In the genomic region with DNA sequence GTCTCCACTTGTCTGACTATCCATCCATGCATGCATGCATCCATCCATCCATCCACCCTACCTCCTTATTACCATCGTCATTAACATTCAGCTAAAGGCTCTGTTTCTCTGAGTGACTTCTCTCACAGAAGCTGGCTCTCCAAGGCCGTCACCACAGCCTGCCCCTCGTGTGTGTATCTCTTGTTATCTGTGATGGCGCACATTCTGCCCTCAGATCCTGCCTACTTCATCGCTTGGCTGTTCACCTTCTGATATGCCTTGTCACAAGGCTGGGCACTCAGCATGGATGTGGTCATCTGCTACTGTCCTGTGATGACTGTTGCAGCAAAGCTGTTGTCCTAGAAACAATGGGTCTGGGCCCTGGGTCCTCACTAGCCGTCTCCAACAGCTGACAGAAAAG, we compare ENCODE assay signal across 24 mouse cellular contexts. TPM values are rescaled to one million over a fixed set of nuclear protein-coding genes. Genes with fewer than 3 reads are reported as not detected.
A peak's percentile ranks its signal among the peaks of the same experiment; 100 is the strongest.
DNase-seq lines count a peak whose midpoint lies in the region; ATAC-seq and TF ChIP-seq lines count a peak whose summit lies in the region.
"Had no signal": no experiment of that assay in that cellular context is flagged by ENCODE, and none has a peak within 500 bp of the region (broad histone marks: within the 10 kb centered on the region; RNA-seq: fewer than 3 reads in every experiment).

No protein-coding gene starts in this region.

- 79% methylated on average over 6 of the region's 6 CpGs for WGBS in hindbrain, embryonic 10.5 days
- 78% methylated on average over 6 of the region's 6 CpGs for WGBS in hindbrain, embryonic 11.5 days
- 52% methylated on average over 6 of the region's 6 CpGs for whole genome bisulfite sequencing in liver, postnatal 0 days (ENCODE audit: insufficient replicate concordance)

- intact Hi-C loops in gastrocnemius, adult 2 months (cut with DNase I), result no loop called here

- 0 out of 2 replicates have a peak overlapping the region, but pooled peaks have one; percentile 9 for H3K27ac ChIP-seq in hindbrain, embryonic 10.5 days
- H3K27ac ChIP-seq in hindbrain, embryonic 11.5 days (ENCODE audit: low read depth, low read length), result no peak overlapping the region
- H3K27ac ChIP-seq in liver, postnatal 0 days (ENCODE audit: low read depth), result peak overlapping the region; percentile 48
- H3K27ac ChIP-seq in gastrocnemius, adult 2 months, result no peak overlapping the region
- H3K27ac ChIP-seq: hindbrain, postnatal 0 days had no signal

- no peaks in the 10 kb centered on the region for H3K27me3 ChIP-seq in hindbrain, embryonic 10.5 days (ENCODE audit: insufficient read depth, poor library complexity, severe bottlenecking)
- H3K27me3 ChIP-seq in hindbrain, embryonic 11.5 days (ENCODE audit: control insufficient read depth, insufficient read depth, low read length), result no peaks in the 10 kb centered on the region
- no peaks in the 10 kb centered on the region for H3K27me3 ChIP-seq in erythroblast, embryonic 14.5 days (ENCODE audit: control insufficient read depth)
- H3K27me3 ChIP-seq in liver, postnatal 0 days (ENCODE audit: insufficient read depth, low read length), result no peaks in the 10 kb centered on the region

- no peak for ATAC-seq in hindbrain, embryonic 11.5 days (ENCODE audit: low FRiP score)
- ATAC-seq in liver, postnatal 0 days, result peak; percentile 85
- ATAC-seq: hindbrain, postnatal 0 days had no signal

- H3K36me3 ChIP-seq in hindbrain, embryonic 10.5 days, result peaks cover 52% of the 10 kb centered on the region
- H3K36me3 ChIP-seq in hindbrain, embryonic 11.5 days (ENCODE audit: control insufficient read depth, insufficient read depth, low read length), result peaks cover 2% of the 10 kb centered on the region; the same call in 1 of the 2 replicates
- peaks cover 52% of the 10 kb centered on the region for H3K36me3 ChIP-seq in erythroblast, embryonic 14.5 days (ENCODE audit: control insufficient read depth)
- peaks cover 25% of the 10 kb centered on the region for H3K36me3 ChIP-seq in liver, postnatal 0 days (replicated peaks; ENCODE audit: insufficient read depth, low read length)

- H3K4me1 ChIP-seq in hindbrain, embryonic 10.5 days (replicated peaks), result peaks cover 25% of the 10 kb centered on the region
- H3K4me1 ChIP-seq in hindbrain, embryonic 11.5 days (replicated peaks; ENCODE audit: control insufficient read depth, insufficient read depth, low read length), result no peaks in the 10 kb centered on the region
- H3K4me1 ChIP-seq in erythroblast, embryonic 14.5 days (ENCODE audit: control insufficient read depth), result peaks cover 58% of the 10 kb centered on the region
- H3K4me1 ChIP-seq in liver, postnatal 0 days (ENCODE audit: insufficient read depth), result peaks cover 38% of the 10 kb centered on the region

- H3K4me3 ChIP-seq in hindbrain, embryonic 10.5 days, result no peak overlapping the region
- H3K4me3 ChIP-seq in hindbrain, embryonic 11.5 days (ENCODE audit: low read depth, low read length), result no peak overlapping the region
- peak overlapping the region; percentile 5 for H3K4me3 ChIP-seq in erythroblast, embryonic 14.5 days (replicated peaks)
- H3K4me3 ChIP-seq in liver, postnatal 0 days (ENCODE audit: low read depth, low read length), result no peak overlapping the region
- H3K4me3 ChIP-seq in gastrocnemius, adult 2 months, result no peak overlapping the region

- no peak for DNase-seq in hindbrain, embryonic 10.5 days (ENCODE audit: low spot score)
- no peak for DNase-seq in hindbrain, embryonic 11.5 days (ENCODE audit: low spot score)
- DNase-seq in MEL-GATA-1-ER (ENCODE audit: extremely low read depth, low read depth), result peak; percentile 79
- no peak for DNase-seq in liver, postnatal 0 days
- DNase-seq in gastrocnemius, adult 2 months, result no peak
- DNase-seq in adrenal gland, adult 8-10 months, result no peak
- no peak for DNase-seq in gastrocnemius, postnatal 25 days
- DNase-seq: B cell, adult 2 months; cerebellum, adult 9-10 months; kidney, adult 2 months; kidney, postnatal 36 days; lung, adult 2 months; right cerebral cortex, adult 18-20 months had no signal

- H3K9ac ChIP-seq in hindbrain, embryonic 11.5 days (ENCODE audit: low read depth, low read length), result no peak overlapping the region
- no peak overlapping the region; the same call in 1 of the 2 replicates for H3K9ac ChIP-seq in liver, postnatal 0 days (replicated peaks)

- H3K4me2 ChIP-seq in hindbrain, embryonic 11.5 days (replicated peaks; ENCODE audit: low read depth, low read length), result no peak overlapping the region
- H3K4me2 ChIP-seq in liver, postnatal 0 days (ENCODE audit: low read depth, low read length), result peak overlapping the region; percentile 42; the same call in 1 of the 2 replicates

- TF ChIP-seq EP300 in liver, postnatal 0 days (IDR thresholded peaks at IDR 0.05; ENCODE audit: low read depth), result peak; percentile 93

- no peaks in the 10 kb centered on the region for H3K9me3 ChIP-seq in hindbrain, embryonic 10.5 days
- H3K9me3 ChIP-seq in hindbrain, embryonic 11.5 days (ENCODE audit: control insufficient read depth, low read length), result no peaks in the 10 kb centered on the region
- no peaks in the 10 kb centered on the region for H3K9me3 ChIP-seq in erythroblast, embryonic 14.5 days (ENCODE audit: control insufficient read depth, low read length)
- no peaks in the 10 kb centered on the region for H3K9me3 ChIP-seq in liver, postnatal 0 days (ENCODE audit: low read length)

- TF ChIP-seq CTCF in liver, postnatal 0 days (IDR thresholded peaks at IDR 0.05; ENCODE audit: low read depth), result no peak
- no peak for TF ChIP-seq CTCF in gastrocnemius, adult 2 months (IDR thresholded peaks at IDR 0.05)

RNA-seq across cellular contexts. Expression of a gene that starts 3.3 kb away (rescaled TPM):
- not detected in 2 replicates for polyA plus RNA-seq in hindbrain, embryonic 10.5 days (2016; fragmentation: Nextera tagmentation; extraction: Ambion mirVana)
- not detected in 2 replicates for polyA plus RNA-seq in hindbrain, embryonic 11.5 days (2014; fragmentation: Nextera tagmentation; extraction: Ambion mirVana)
- not detected in 2 replicates for polyA plus RNA-seq in erythroblast, embryonic 14.5 days (2012)
- not detected in 2 replicates for polyA plus RNA-seq in liver, postnatal 0 days (2015; fragmentation: Nextera tagmentation; extraction: Ambion mirVana)
- not detected for total RNA-seq in gastrocnemius, adult 2 months (2021)
- total RNA-seq in adrenal gland, adult 8-10 months (2022), result not detected
- total RNA-seq in gastrocnemius, postnatal 25 days (2021), result not detected
- total RNA-seq: heart, postnatal 25 days; hindbrain, postnatal 0 days; layer of hippocampus, postnatal 14 days; left cerebral cortex, postnatal 14 days; monocyte, adult 5-6 weeks had no signal
- polyA plus RNA-seq: brain, embryonic 14.5 days; embryonic facial prominence, embryonic 11.5 days; forebrain, embryonic 11.5 days; hindbrain, postnatal 0 days; kidney, adult 2 months; lung, adult 2 months; spleen, adult 2 months; urinary bladder, adult 2 months had no signal

RNA-seq across cellular contexts. Expression of a gene that starts 10.5 kb away (rescaled TPM):
- 0.90 and 1.7 TPM in 2 replicates for polyA plus RNA-seq in hindbrain, embryonic 10.5 days (2016; fragmentation: Nextera tagmentation; extraction: Ambion mirVana)
- polyA plus RNA-seq in hindbrain, embryonic 11.5 days (2014; fragmentation: Nextera tagmentation; extraction: Ambion mirVana), result 0.89 and 0.96 TPM in 2 replicates
- 0.03 TPM in 1 of 2 replicates, not detected in the other for polyA plus RNA-seq in erythroblast, embryonic 14.5 days (2012)
- polyA plus RNA-seq in liver, postnatal 0 days (2015; fragmentation: Nextera tagmentation; extraction: Ambion mirVana), result 0.32 and 0.67 TPM in 2 replicates
- total RNA-seq in gastrocnemius, adult 2 months (2021), result under 1 TPM in 1 of 2 experiments, not detected in 1; 0.36 TPM
- total RNA-seq in adrenal gland, adult 8-10 months (2022), result under 1 TPM in 3 of 4 experiments, not detected in 1; 0.38 to 0.91 (median 0.40) TPM
- not detected for total RNA-seq in gastrocnemius, postnatal 25 days (2021)
- total RNA-seq: monocyte, adult 5-6 weeks had no signal

RNA-seq across cellular contexts. Expression of a gene that starts 15.7 kb away (rescaled TPM):
- polyA plus RNA-seq in hindbrain, embryonic 10.5 days (2016; fragmentation: Nextera tagmentation; extraction: Ambion mirVana), result 58.2 and 67.1 TPM in 2 replicates
- polyA plus RNA-seq in hindbrain, embryonic 11.5 days (2014; fragmentation: Nextera tagmentation; extraction: Ambion mirVana), result 40.2 and 45.1 TPM in 2 replicates
- 10.1 and 10.3 TPM in 2 replicates for polyA plus RNA-seq in erythroblast, embryonic 14.5 days (2012)
- polyA plus RNA-seq in liver, postnatal 0 days (2015; fragmentation: Nextera tagmentation; extraction: Ambion mirVana), result 47.3 and 49.3 TPM in 2 replicates
- 10 to 100 TPM; 74.2 to 99.7 TPM for total RNA-seq in gastrocnemius, adult 2 months (2021)
- 100 to 1,000 TPM in 2 of 4 experiments, 10 to 100 TPM in 2; 79.4 to 124 (median 103) TPM for total RNA-seq in adrenal gland, adult 8-10 months (2022)
- 10 to 100 TPM; 61.9 to 62.4 TPM for total RNA-seq in gastrocnemius, postnatal 25 days (2021)

RNA-seq across cellular contexts. Expression of a gene that starts 16.5 kb away (rescaled TPM):
- polyA plus RNA-seq in hindbrain, embryonic 10.5 days (2016; fragmentation: Nextera tagmentation; extraction: Ambion mirVana), result 33.1 and 33.5 TPM in 2 replicates
- 22.5 and 29.7 TPM in 2 replicates for polyA plus RNA-seq in hindbrain, embryonic 11.5 days (2014; fragmentation: Nextera tagmentation; extraction: Ambion mirVana)
- 11.0 and 12.4 TPM in 2 replicates for polyA plus RNA-seq in erythroblast, embryonic 14.5 days (2012)
- polyA plus RNA-seq in liver, postnatal 0 days (2015; fragmentation: Nextera tagmentation; extraction: Ambion mirVana), result 8.1 and 9.6 TPM in 2 replicates
- total RNA-seq in gastrocnemius, adult 2 months (2021), result 1 to 10 TPM; 8.5 to 8.7 TPM
- 10 to 100 TPM; 12.6 to 17.9 (median 14.5) TPM for total RNA-seq in adrenal gland, adult 8-10 months (2022)
- 1 to 10 TPM; 7.1 to 8.4 TPM for total RNA-seq in gastrocnemius, postnatal 25 days (2021)

RNA-seq across cellular contexts. Expression of a gene that starts 17.1 kb away (rescaled TPM):
- 303 and 328 TPM in 2 replicates for polyA plus RNA-seq in hindbrain, embryonic 10.5 days (2016; fragmentation: Nextera tagmentation; extraction: Ambion mirVana)
- polyA plus RNA-seq in hindbrain, embryonic 11.5 days (2014; fragmentation: Nextera tagmentation; extraction: Ambion mirVana), result 299 and 310 TPM in 2 replicates
- 10.2 and 11.2 TPM in 2 replicates for polyA plus RNA-seq in erythroblast, embryonic 14.5 days (2012)
- polyA plus RNA-seq in liver, postnatal 0 days (2015; fragmentation: Nextera tagmentation; extraction: Ambion mirVana), result 120 and 131 TPM in 2 replicates
- total RNA-seq in gastrocnemius, adult 2 months (2021), result 100 to 1,000 TPM; 186 to 187 TPM
- total RNA-seq in adrenal gland, adult 8-10 months (2022), result 100 to 1,000 TPM; 196 to 224 (median 222) TPM
- 100 to 1,000 TPM; 149 to 158 TPM for total RNA-seq in gastrocnemius, postnatal 25 days (2021)

Comparison
In these comparisons a context has a peak if more than half of its experiments do, and no peak if none do; other contexts are left out.
1. H3K27ac ChIP-seq: peak in hindbrain, embryonic 10.5 days (single experiment) and liver, postnatal 0 days (single experiment); none in hindbrain, embryonic 11.5 days (single experiment) and gastrocnemius, adult 2 months (single experiment).